Mouse (Mus musculus): ENCODE data around the gene Sytl3. TPM values are rescaled to one million over a fixed set of nuclear protein-coding genes. Genes with fewer than 3 reads are reported as not detected.

The Sytl3 gene
- polyA plus RNA-seq, 1 experiment from 2014 or later, result 1.1 TPM

Other genes starting within 250 kb of the Sytl3 start
- gene Dynlt1b, start 229.0 kb upstream of the Sytl3 start, polyA plus RNA-seq (2015; fragmentation: Nextera tagmentation; extraction: Ambion mirVana), result 471 and 517 TPM in 2 replicates
- 34.2 and 36.9 TPM in 2 replicates for gene Dynlt1c, start 57.4 kb upstream of the Sytl3 start, polyA plus RNA-seq (2015; fragmentation: Nextera tagmentation; extraction: Ambion mirVana)
- 261 and 273 TPM in 2 replicates for gene Dynlt1f, start 3.2 kb upstream of the Sytl3 start, polyA plus RNA-seq (2015; fragmentation: Nextera tagmentation; extraction: Ambion mirVana)
- 125 and 140 TPM in 2 replicates for gene Ezr, start 123.7 kb downstream of the Sytl3 start, polyA plus RNA-seq (2015; fragmentation: Nextera tagmentation; extraction: Ambion mirVana)